Mouse (Mus musculus) erythroid progenitor cell, adult 5-6 weeks (primary cell): ENCODE results near the gene Esd. TPM values are rescaled to one million over a fixed set of nuclear protein-coding genes. Genes with fewer than 3 reads are reported as not detected.

Source experiments
- ATAC-seq: replicated peaks from 2 replicates; pipeline ENCODE4 v1.8.0; 2016; ENCODE audit warnings: moderate number of reproducible peaks, mild to moderate bottlenecking, moderate TSS enrichment, inconsistent platforms; ENCODE audit not compliant: poor library complexity, low FRiP score, severe bottlenecking
- total RNA-seq, 2 experiments: library from RNA; stranded (forward) in 1 of 2; stranded (reverse) in 1 of 2; fragments of 150-400 nt in 1 of 2; fragments of 186-747, 209-891 nt in 1 of 2; gene quantifications; 2 replicates each; pipeline versions ENCODE4 v1.2.3 to v1.2.4; 2015 to 2017; ENCODE audit warnings: low replicate concordance in 2 of 2

The Esd gene
- total RNA-seq, 2 experiments from 2014 or later: 59.1 to 62.2 TPM

DNA sequence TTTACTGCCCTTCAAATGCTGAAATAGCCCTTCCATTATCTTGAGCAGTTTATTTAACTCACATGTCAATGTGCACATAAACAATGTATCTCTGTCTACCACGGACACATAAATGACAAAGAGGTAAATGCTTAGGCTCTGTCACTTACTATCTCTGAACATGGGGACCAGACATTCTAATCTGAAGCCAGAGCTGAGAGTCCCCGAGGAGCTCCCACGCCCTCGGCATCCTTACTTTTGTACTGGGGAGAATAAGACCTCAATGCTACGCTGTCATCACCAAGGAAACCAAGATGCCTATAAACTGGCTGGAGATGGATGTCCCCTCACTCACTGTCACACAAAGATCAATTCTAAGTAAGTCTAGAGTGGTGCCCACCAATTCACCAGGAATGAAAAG lies 58.4 kb downstream of the Esd start:
- 0 out of 2 replicates have a peak, but pooled peaks have one; percentile 14 for ATAC-seq

DNA sequence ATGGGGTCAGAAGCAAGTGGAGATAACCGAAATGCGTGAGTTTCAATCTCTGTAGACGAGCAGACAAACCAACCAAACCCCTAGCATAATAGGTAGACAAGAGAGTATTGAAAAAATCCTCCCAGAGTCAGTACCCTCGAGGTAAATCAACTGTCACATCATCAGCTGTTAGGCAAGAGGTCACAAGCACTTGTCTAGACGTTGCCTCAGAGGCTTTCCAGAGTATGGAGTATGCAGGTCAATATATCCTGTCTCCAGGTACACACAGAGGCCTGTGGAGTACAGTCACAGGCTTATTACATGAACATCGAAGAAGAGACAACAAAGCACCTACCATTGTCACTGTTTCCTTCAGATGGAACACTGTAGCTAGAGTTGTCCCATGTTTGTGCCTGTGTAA lies 60.7 kb downstream of the Esd start:
- ATAC-seq: no peak

GRCm38 (mm10) chr14:74794931-74795330 lies 62.8 kb downstream of the Esd start:
- ATAC-seq: no peak

DNA sequence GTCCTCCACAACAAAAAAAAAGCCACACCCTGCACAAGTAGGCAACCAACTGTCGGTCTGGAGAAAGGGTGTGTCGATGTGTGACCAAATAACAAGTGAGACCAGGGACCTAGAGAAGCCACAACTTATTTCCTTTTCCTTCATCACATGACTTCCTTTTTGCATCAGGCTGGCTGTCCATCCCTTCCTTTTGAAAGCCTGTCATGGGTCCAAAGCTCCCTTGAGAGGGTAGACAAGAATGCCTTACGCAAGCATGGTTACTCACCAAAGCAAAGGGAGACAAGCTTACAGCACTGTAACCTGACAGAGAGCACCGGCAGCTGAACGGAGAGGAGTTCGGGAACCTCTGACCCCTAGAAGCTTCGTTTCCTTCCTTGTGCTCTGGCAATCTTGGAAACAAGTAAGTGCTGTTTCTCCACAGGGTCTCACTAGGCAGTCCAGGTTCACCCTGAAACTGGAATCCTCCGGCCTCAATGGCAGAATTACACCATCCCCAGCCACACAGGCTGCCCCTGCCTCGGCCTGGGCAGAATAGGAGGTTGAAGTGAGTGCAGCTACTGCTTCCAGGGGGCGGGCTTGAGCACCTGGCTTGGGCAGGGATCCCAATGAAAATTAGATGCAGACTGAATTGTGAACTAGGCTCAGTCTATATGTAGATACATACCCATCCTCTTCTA lies 65.4 kb downstream of the Esd start:
- no peak for ATAC-seq

- no peak for ATAC-seq
Measured at GRCm38 (mm10) chr14:74798063-74798890, 66.2 kb downstream of the Esd start.

Other genes starting within 250 kb of the Esd start
- gene Htr2a, start 91.5 kb upstream of the Esd start, total RNA-seq (2015; ENCODE audit: low replicate concordance): 0.36 and 5.0 TPM in 2 replicates
- gene Htr2a, start 91.5 kb upstream of the Esd start, total RNA-seq (2017; ENCODE audit: low replicate concordance): 0.51 TPM in 1 of 2 replicates, not detected in the other
- gene Lrch1, start 215.6 kb downstream of the Esd start, total RNA-seq (2015; ENCODE audit: low replicate concordance): 6.5 and 16.3 TPM in 2 replicates
- gene Lrch1, start 215.6 kb downstream of the Esd start, total RNA-seq (2017; ENCODE audit: low replicate concordance): 8.3 and 10.5 TPM in 2 replicates